Mouse (Mus musculus): ENCODE measurements around the gene Rabep2. TPM values are rescaled to one million over a fixed set of nuclear protein-coding genes. Genes with fewer than 3 reads are reported as not detected.

Gene Rabep2
- total and polyA plus RNA-seq, 3 experiments, result 33.7 to 38.5 (median 35.7) TPM

GRCm38 (mm10) chr7:126436851-126437250, 8.3 kb downstream of the Rabep2 start:
- dilution Hi-C loops (cut with MboI; ENCODE audit: extremely low pct_ligation_motif_present, extremely low pct_unique_long_range_greater_than_20kb, low sequenced_read_pairs), result no loop called here
- Histone ChIP-seq H3K27ac (ENCODE audit: insufficient read depth, low read depth) (no peak overlapping the region), H3K4me1 (ENCODE audit: control insufficient read depth in 1 of 2, insufficient read depth in 2 of 2) (peaks cover 0 to 14% of the 10 kb centered on the region in 2 experiments; a peak in 2 of 4 replicates), H3K9ac (ENCODE audit: insufficient read depth, low read depth) (no peak overlapping the region), H3K4me3 (replicated peaks in 1 of 3; ENCODE audit: low read depth in 2 of 3, low read length in 2 of 3, poor library complexity in 1 of 3) (no peak overlapping the region), H3K27me3 (replicated peaks) (no peaks in the 10 kb centered on the region), H3K9me3 (replicated peaks; ENCODE audit: low read length) (no peaks in the 10 kb centered on the region), H3K36me3 (replicated peaks in 1 of 2; ENCODE audit: control insufficient read depth in 1 of 2, insufficient read depth in 1 of 2, low read length in 1 of 2) (peaks cover 56 to 93% of the 10 kb centered on the region in 2 experiments), H3K4me2 (ENCODE audit: insufficient read depth, low read depth, poor library complexity, severe bottlenecking) (no peak overlapping the region), H3K79me2 (replicated peaks; ENCODE audit: control insufficient read depth, extremely low read depth, insufficient read depth, poor library complexity, severe bottlenecking) (no peaks in the 10 kb centered on the region)
- TF ChIP-seq JUND (conservative IDR thresholded peaks at IDR 0.05; ENCODE audit: low read depth, low read length), result no peak
- TF ChIP-seq MAZ (IDR thresholded peaks at IDR 0.05; ENCODE audit: low read depth, low read length), result no peak
- TF ChIP-seq SMC3 (IDR thresholded peaks at IDR 0.05; ENCODE audit: low read depth, low read length), result peak; percentile 83
- no peak for TF ChIP-seq NELFE (IDR thresholded peaks at IDR 0.05; ENCODE audit: low read depth, low read length)
- TF ChIP-seq TCF12 (IDR thresholded peaks at IDR 0.05; ENCODE audit: low read depth, low read length), result no peak
- no peak for TF ChIP-seq MXI1 (IDR thresholded peaks at IDR 0.05; ENCODE audit: low read depth, low read length)
- TF ChIP-seq CTCF (conservative IDR thresholded peaks at IDR 0.05 in 1 of 2, IDR thresholded peaks at IDR 0.05 in 1 of 2; ENCODE audit: low read depth in 2 of 2, low read length in 2 of 2), result peak; percentile 86 to 89
- TF ChIP-seq TBP (conservative IDR thresholded peaks at IDR 0.05; ENCODE audit: low read depth, low read length), result no peak
- no peak; the same call in 1 of the 2 replicates for TF ChIP-seq SIN3A (IDR thresholded peaks at IDR 0.05; ENCODE audit: low read length)
- no peak for TF ChIP-seq ZKSCAN1 (IDR thresholded peaks at IDR 0.05; ENCODE audit: borderline replicate concordance, low read depth, low read length)
- TF ChIP-seq MEF2A (IDR thresholded peaks at IDR 0.05; ENCODE audit: borderline replicate concordance, low read depth, low read length), result no peak
- no peak for TF ChIP-seq UBTF (IDR thresholded peaks at IDR 0.05; ENCODE audit: low read depth, low read length)
- peak; percentile 66 for TF ChIP-seq RAD21 (IDR thresholded peaks at IDR 0.05; ENCODE audit: low read depth, low read length)
- TF ChIP-seq MAX (IDR thresholded peaks at IDR 0.05; ENCODE audit: low read length), result no peak
- TF ChIP-seq ETS1 (conservative IDR thresholded peaks at IDR 0.05; ENCODE audit: low read depth, low read length), result no peak
- no peak for TF ChIP-seq JUN (IDR thresholded peaks at IDR 0.05; ENCODE audit: insufficient read depth, low read depth, low read length)
- TF ChIP-seq USF2 (conservative IDR thresholded peaks at IDR 0.05; ENCODE audit: low read depth, low read length), result no peak
- no peak for TF ChIP-seq EP300 (IDR thresholded peaks at IDR 0.05; ENCODE audit: low read length)
- no peak for TF ChIP-seq BHLHE40 (IDR thresholded peaks at IDR 0.05; ENCODE audit: low read depth, low read length)
- TF ChIP-seq ELF1 (IDR thresholded peaks at IDR 0.05; ENCODE audit: low read depth, low read length), result no peak
- no peak for TF ChIP-seq HCFC1 (IDR thresholded peaks at IDR 0.05; ENCODE audit: low read depth, low read length)
- in situ Hi-C loops (cut with MboI; ENCODE audit: low pct_ligation_motif_present, low pct_unique_long_range_greater_than_20kb, low sequenced_read_pairs), result loop anchor here (5.0 kb wide), 1 partner anchor 40 kb away; the partner anchor contains the start of gene Nfatc2ip
- peak; percentile 69 for DNase-seq (ENCODE audit: extremely low read depth)

GRCm38 (mm10) chr7:126440134-126440533, 11.6 kb downstream of the Rabep2 start:
- H3K27me3 ChIP-seq (replicated peaks), result no peaks in the 10 kb centered on the region
- peaks cover 56 to 93% of the 10 kb centered on the region in 2 experiments for H3K36me3 ChIP-seq (replicated peaks in 1 of 2; ENCODE audit: control insufficient read depth in 1 of 2, insufficient read depth in 1 of 2, low read length in 1 of 2)
- dilution Hi-C loops (cut with MboI; ENCODE audit: extremely low pct_ligation_motif_present, extremely low pct_unique_long_range_greater_than_20kb, low sequenced_read_pairs), result no loop called here

More at GRCm38 (mm10) chr7:126440134-126440533, 11.6 kb downstream of the Rabep2 start:
- peaks cover 0 to 6% of the 10 kb centered on the region in 2 experiments; a peak in 2 of 4 replicates for H3K4me1 ChIP-seq (ENCODE audit: control insufficient read depth in 1 of 2, insufficient read depth in 2 of 2)
- no peaks in the 10 kb centered on the region for H3K79me2 ChIP-seq (replicated peaks; ENCODE audit: control insufficient read depth, extremely low read depth, insufficient read depth, poor library complexity, severe bottlenecking)
- no peak overlapping the region for H3K27ac ChIP-seq (ENCODE audit: insufficient read depth, low read depth)
- H3K4me3 ChIP-seq (replicated peaks in 1 of 3; ENCODE audit: low read depth in 2 of 3, low read length in 2 of 3, poor library complexity in 1 of 3), result no peak overlapping the region
- no peak overlapping the region for H3K4me2 ChIP-seq (ENCODE audit: insufficient read depth, low read depth, poor library complexity, severe bottlenecking)
- no peak overlapping the region for H3K9ac ChIP-seq (ENCODE audit: insufficient read depth, low read depth)
- H3K9me3 ChIP-seq (replicated peaks; ENCODE audit: low read length), result no peaks in the 10 kb centered on the region
- in situ Hi-C loops (cut with MboI; ENCODE audit: low pct_ligation_motif_present, low pct_unique_long_range_greater_than_20kb, low sequenced_read_pairs), result no loop called here
- TF ChIP-seq RAD21 (IDR thresholded peaks at IDR 0.05; ENCODE audit: low read depth, low read length) (no peak), GABPA (IDR thresholded peaks at IDR 0.05; ENCODE audit: insufficient replicate concordance, low read depth, low read length) (no peak), TCF12 (IDR thresholded peaks at IDR 0.05; ENCODE audit: low read depth, low read length) (no peak), CHD1 (IDR thresholded peaks at IDR 0.05; ENCODE audit: low read depth, low read length) (no peak), POLR2AphosphoS2 (IDR thresholded peaks at IDR 0.05; ENCODE audit: low read depth, low read length) (no peak), TBP (conservative IDR thresholded peaks at IDR 0.05; ENCODE audit: low read depth, low read length) (no peak), BHLHE40 (IDR thresholded peaks at IDR 0.05; ENCODE audit: low read depth, low read length) (no peak), UBTF (IDR thresholded peaks at IDR 0.05; ENCODE audit: low read depth, low read length) (no peak), EP300 (IDR thresholded peaks at IDR 0.05; ENCODE audit: low read length) (no peak), ETS1 (conservative IDR thresholded peaks at IDR 0.05; ENCODE audit: low read depth, low read length) (no peak), ELF1 (IDR thresholded peaks at IDR 0.05; ENCODE audit: low read depth, low read length) (no peak), MEF2A (IDR thresholded peaks at IDR 0.05; ENCODE audit: borderline replicate concordance, low read depth, low read length) (no peak)
- no peak for DNase-seq (ENCODE audit: extremely low read depth)

Measured in CH12.LX (cell line).